Mouse (Mus musculus) v-Abl transformed pro-B cells (cell line): ENCODE measurements around the gene Anapc5.

Source experiments
- in situ Hi-C, 2 experiments: fragments of 400-800 bp; cut with MboI; formaldehyde crosslinking; loops; one replicate each; pipeline ENCODE4 v1.15.1; 2025; ENCODE audit not compliant: unreplicated experiment in 2 of 2

The Anapc5 gene

GRCm38 (mm10) chr5:122800345-122801010, 20.7 kb downstream of the Anapc5 start:
- in situ Hi-C loops: loop anchor here in 1 of 2 experiments (10.0 kb wide), 1 partner anchor 54 kb away; the partner anchor contains the start of gene Rnf34

GRCm38 (mm10) chr5:122799379-122800344, 21.5 kb downstream of the Anapc5 start:
- in situ Hi-C loops: loop anchor here in 1 of 2 experiments (10.0 kb wide), 1 partner anchor 55 kb away; the partner anchor contains the start of gene Rnf34

GRCm38 (mm10) chr5:122798557-122799378, 22.4 kb downstream of the Anapc5 start:
- in situ Hi-C loops: no loop called here

- in situ Hi-C loops: no loop called here
Measured at GRCm38 (mm10) chr5:122797866-122798265, 23.3 kb downstream of the Anapc5 start.

- in situ Hi-C loops: no loop called here
Measured at GRCm38 (mm10) chr5:122788696-122789095, 32.4 kb downstream of the Anapc5 start.

- in situ Hi-C loops: no loop called here
Measured at GRCm38 (mm10) chr5:122786035-122786819, 34.9 kb downstream of the Anapc5 start.

- in situ Hi-C loops: no loop called here
Measured at GRCm38 (mm10) chr5:122783726-122784406, 37.3 kb downstream of the Anapc5 start.

- in situ Hi-C loops: no loop called here
Measured at GRCm38 (mm10) chr5:122782066-122782465, 39.1 kb downstream of the Anapc5 start.

GRCm38 (mm10) chr5:122780791-122781432, 40.2 kb downstream of the Anapc5 start:
- in situ Hi-C loops: no loop called here

- in situ Hi-C loops: loop anchor here in 1 of 2 experiments (5.0 kb wide), 1 partner anchor 42 kb away; no protein-coding TSS in a partner anchor
Measured at GRCm38 (mm10) chr5:122779277-122779834, 41.8 kb downstream of the Anapc5 start, which contains the start of gene Camkk2. Camkk2 (minus strand) TSS chr5:122779409.

- in situ Hi-C loops: loop anchor here in 1 of 2 experiments (5.0 kb wide), 1 partner anchor 41 kb away; no protein-coding TSS in a partner anchor
Measured at GRCm38 (mm10) chr5:122778231-122779226, 42.6 kb downstream of the Anapc5 start.

- in situ Hi-C loops: loop anchor here in 1 of 2 experiments (5.0 kb wide), 1 partner anchor 40 kb away; no protein-coding TSS in a partner anchor
Measured at GRCm38 (mm10) chr5:122777322-122777721, 43.8 kb downstream of the Anapc5 start.

GRCm38 (mm10) chr5:122775646-122776286, 45.4 kb downstream of the Anapc5 start:
- in situ Hi-C loops: loop anchor here in 1 of 2 experiments (5.0 kb wide), 1 partner anchor 38 kb away; no protein-coding TSS in a partner anchor

- in situ Hi-C loops: loop anchor here in 1 of 2 experiments (5.0 kb wide), 1 partner anchor 38 kb away; no protein-coding TSS in a partner anchor
Measured at GRCm38 (mm10) chr5:122774743-122775611, 46.2 kb downstream of the Anapc5 start.

- in situ Hi-C loops: no loop called here
Measured at GRCm38 (mm10) chr5:122773756-122774155, 47.4 kb downstream of the Anapc5 start.
